Mouse (Mus musculus) small intestine, adult 2 months (tissue): ENCODE data around the gene Atmin.

Source experiments
- CTCF ChIP-seq: fragments of 200-500 bp; IDR thresholded peaks from 2 replicates; pipeline ENCODE4 v1.5.1; 2012; ENCODE audit warnings: low read depth, mild to moderate bottlenecking, control low read depth, inconsistent platforms, low read length, moderate library complexity, mixed read lengths; ENCODE audit not compliant: insufficient replicate concordance, insufficient read length; ENCODE audit errors: extremely low read depth
- POLR2A ChIP-seq: fragments of 200-500 bp; IDR thresholded peaks from 2 replicates; pipeline ENCODE4 v1.6.1; 2012; ENCODE audit warnings: low read depth, mild to moderate bottlenecking, control low read depth, inconsistent platforms, low read length, moderate library complexity

- TF ChIP-seq CTCF: no peak; the same call in 1 of the 2 replicates
- no peak for TF ChIP-seq POLR2A
Measured at GRCm38 (mm10) chr8:116951369-116951768, 8.2 kb downstream of the Atmin start.
